Mouse (Mus musculus): ENCODE data around the gene Pnrc2.
A peak's percentile ranks its signal among the peaks of the same experiment; 100 is the strongest.

The Pnrc2 gene

GRCm38 (mm10) chr4:135873526-135874202 lies at the start of gene Pnrc2:
Pnrc2 (minus strand) TSS chr4:135873850.
- peak; percentile 97 for DNase-seq

- no peak for DNase-seq
Observed at GRCm38 (mm10) chr4:135922190-135922589, 48.5 kb upstream of the Pnrc2 start.

- DNase-seq: peak; percentile 23
Observed at GRCm38 (mm10) chr4:135921257-135922120, 47.8 kb upstream of the Pnrc2 start.

- DNase-seq: peak; percentile 97
Observed at GRCm38 (mm10) chr4:135920304-135921241, 46.9 kb upstream of the Pnrc2 start, which contains the start of gene Fuca1. Fuca1 (plus strand) TSS chr4:135920735.

- no peak for DNase-seq
Observed at GRCm38 (mm10) chr4:135919280-135919639, 45.6 kb upstream of the Pnrc2 start.

GRCm38 (mm10) chr4:135918635-135919279 lies 45.1 kb upstream of the Pnrc2 start:
- DNase-seq: no peak

GRCm38 (mm10) chr4:135913433-135913832 lies 39.8 kb upstream of the Pnrc2 start:
- no peak for DNase-seq

- DNase-seq: peak; percentile 32
Observed at GRCm38 (mm10) chr4:135912835-135913234, 39.2 kb upstream of the Pnrc2 start.

- DNase-seq: peak; percentile 14
Observed at GRCm38 (mm10) chr4:135912164-135912563, 38.5 kb upstream of the Pnrc2 start.

- peak; percentile 16 for DNase-seq
Observed at GRCm38 (mm10) chr4:135911531-135911930, 37.9 kb upstream of the Pnrc2 start.

- no peak for DNase-seq
Observed at GRCm38 (mm10) chr4:135909326-135910066, 35.8 kb upstream of the Pnrc2 start.

GRCm38 (mm10) chr4:135906633-135907032 lies 33.0 kb upstream of the Pnrc2 start:
- no peak for DNase-seq

- DNase-seq: no peak
Observed at GRCm38 (mm10) chr4:135904810-135905209, 31.2 kb upstream of the Pnrc2 start.

GRCm38 (mm10) chr4:135902606-135903242 lies 29.1 kb upstream of the Pnrc2 start:
- no peak for DNase-seq

GRCm38 (mm10) chr4:135900008-135900407 lies 26.4 kb upstream of the Pnrc2 start:
- DNase-seq: no peak

- no peak for DNase-seq
Observed at GRCm38 (mm10) chr4:135899050-135899448, 25.4 kb upstream of the Pnrc2 start.

- peak; percentile 86 for DNase-seq
Observed at GRCm38 (mm10) chr4:135898380-135899049, 24.9 kb upstream of the Pnrc2 start.

GRCm38 (mm10) chr4:135896157-135896556 lies 22.5 kb upstream of the Pnrc2 start:
- no peak for DNase-seq

- DNase-seq: no peak
Observed at GRCm38 (mm10) chr4:135895071-135895571, 21.5 kb upstream of the Pnrc2 start, which contains the start of gene Cnr2. Cnr2 (plus strand) TSS chr4:135895394.

GRCm38 (mm10) chr4:135892884-135893283 lies 19.2 kb upstream of the Pnrc2 start:
- peak; percentile 47 for DNase-seq
